Mouse (Mus musculus) NIH3T3 (cell line): ENCODE measurements around the gene Itga3.

ENCODE experiments used
- DNase-seq: peaks from one replicate; pipeline ENCODE4 v3.0.0-alpha.2; 2012; ENCODE audit warnings: low read depth

Gene Itga3

GRCm38 (mm10) chr11:95076536-95077111 is at the start of gene Itga3:
TSS of gene Itga3 (minus strand) at chr11:95076801.
- DNase-seq: peak; percentile 63

GRCm38 (mm10) chr11:95125366-95125948 is 48.9 kb upstream of the Itga3 start:
- DNase-seq: no peak

- DNase-seq: no peak
These were observed 45.5 kb upstream of the Itga3 start for GRCm38 (mm10) chr11:95122100-95122489.

- no peak for DNase-seq
These were observed 44.8 kb upstream of the Itga3 start for GRCm38 (mm10) chr11:95121161-95122099.

DNA sequence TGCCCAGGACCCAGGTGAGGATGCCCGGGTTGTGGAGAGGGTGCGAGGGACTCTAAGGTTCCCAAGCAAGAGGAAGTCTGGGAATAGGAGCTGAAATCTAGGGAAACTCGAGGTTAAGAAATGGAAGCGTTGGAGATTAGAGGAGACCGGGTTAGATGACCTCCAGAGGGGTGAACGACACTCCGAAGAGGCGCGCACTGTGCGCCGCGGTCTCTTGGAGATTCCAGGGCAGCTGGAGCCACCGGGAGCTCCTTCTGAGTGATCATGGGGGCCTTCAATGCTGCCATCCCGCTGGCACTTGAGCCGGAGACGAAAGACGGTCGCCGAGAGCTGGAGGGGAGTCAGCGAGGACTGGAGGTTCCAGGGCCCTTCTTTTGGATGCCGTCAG is 44.0 kb upstream of the Itga3 start:
- DNase-seq: no peak

GRCm38 (mm10) chr11:95119990-95120632 is 43.5 kb upstream of the Itga3 start, which contains the start of gene Dlx3:
TSS of gene Dlx3 (plus strand) at chr11:95120119.
- no peak for DNase-seq

GRCm38 (mm10) chr11:95118505-95118904 is 41.9 kb upstream of the Itga3 start:
- peak; percentile 83 for DNase-seq

- peak; percentile 92 for DNase-seq
These were observed 40.4 kb upstream of the Itga3 start for GRCm38 (mm10) chr11:95117030-95117429.

- DNase-seq: no peak
These were observed 33.5 kb upstream of the Itga3 start for GRCm38 (mm10) chr11:95110081-95110480.

DNA sequence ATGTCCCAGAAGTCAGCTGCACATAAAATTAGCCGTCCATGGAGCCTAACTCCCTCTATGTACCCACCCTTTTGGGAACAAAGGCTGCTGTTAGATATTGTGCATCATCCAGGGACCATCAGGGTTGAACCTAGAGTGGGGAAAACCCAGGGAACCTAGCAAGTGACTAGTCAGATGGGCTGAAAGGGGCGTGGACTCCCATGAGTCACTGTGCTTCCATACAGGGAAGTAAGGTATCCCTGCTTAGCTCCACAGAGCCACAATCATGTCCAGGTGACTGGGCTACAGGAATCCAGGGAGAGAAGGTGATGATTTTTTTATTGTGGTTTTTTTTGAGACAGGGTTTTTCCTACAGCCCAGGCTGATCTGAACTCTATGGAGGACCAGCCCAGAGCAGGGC is 32.4 kb upstream of the Itga3 start:
- no peak for DNase-seq

GRCm38 (mm10) chr11:95106440-95107236 is 30.0 kb upstream of the Itga3 start:
- peak; percentile 90 for DNase-seq

GRCm38 (mm10) chr11:95105274-95105874 is 28.8 kb upstream of the Itga3 start:
- DNase-seq: peak; percentile 62

GRCm38 (mm10) chr11:95104266-95104665 is 27.7 kb upstream of the Itga3 start:
- no peak for DNase-seq

DNA sequence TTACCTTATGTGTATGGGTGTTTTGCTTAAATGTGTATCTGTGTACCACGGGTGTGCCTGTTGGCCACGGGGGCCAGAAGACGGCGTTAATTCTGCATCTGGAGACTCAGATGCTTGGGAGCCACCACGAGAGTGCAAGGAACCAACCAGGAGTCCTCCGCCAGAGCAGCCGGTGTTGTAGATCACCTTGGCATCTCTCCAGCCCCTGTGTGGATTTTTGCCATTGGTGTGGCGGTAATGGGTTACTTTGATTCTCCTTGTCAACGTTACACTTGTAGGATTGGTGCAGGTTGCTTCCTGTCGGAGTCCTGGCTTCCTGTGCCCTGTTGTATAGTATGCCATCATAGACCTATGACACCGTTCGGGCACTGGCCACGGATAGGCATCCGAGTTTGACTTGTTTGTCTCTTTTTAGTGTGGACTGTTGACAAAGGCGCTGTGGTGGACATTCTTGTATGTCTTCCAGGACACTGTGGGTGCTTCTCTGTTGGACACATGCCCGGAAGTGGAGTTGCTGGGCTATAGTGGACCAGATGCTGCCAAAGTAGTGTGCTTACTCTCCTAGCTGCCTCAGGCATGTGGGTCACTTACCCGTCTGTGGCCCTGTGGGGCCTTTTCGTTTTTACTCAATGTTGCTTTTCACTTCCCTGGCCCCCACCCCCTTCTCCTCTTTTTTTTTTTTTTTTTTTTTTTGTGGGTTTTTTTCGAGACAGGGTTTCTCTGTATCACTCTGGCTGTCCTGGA is 25.7 kb upstream of the Itga3 start:
- DNase-seq: peak; percentile 75

GRCm38 (mm10) chr11:95101071-95101788 is 24.6 kb upstream of the Itga3 start:
- DNase-seq: no peak

DNA sequence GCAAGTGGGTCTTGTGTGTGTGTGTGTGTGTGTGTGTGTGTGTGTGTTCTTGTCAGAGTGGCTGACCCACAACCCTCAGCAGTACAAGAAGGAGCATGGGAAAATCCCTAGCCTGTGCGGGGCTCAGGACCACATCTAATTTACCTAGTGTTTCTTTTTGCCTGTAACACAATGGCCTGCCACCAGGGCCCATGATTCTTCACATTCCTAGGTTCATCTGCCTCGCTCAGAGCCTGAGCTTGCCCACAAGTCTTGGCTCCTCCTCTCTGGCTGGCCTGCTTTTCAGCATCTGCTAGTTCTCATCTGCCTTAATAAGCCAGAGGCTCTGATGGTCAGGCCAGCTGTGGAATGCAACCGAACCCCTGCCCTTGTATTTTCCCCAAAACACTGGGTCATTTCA is 23.8 kb upstream of the Itga3 start:
- DNase-seq: peak; percentile 73

DNA sequence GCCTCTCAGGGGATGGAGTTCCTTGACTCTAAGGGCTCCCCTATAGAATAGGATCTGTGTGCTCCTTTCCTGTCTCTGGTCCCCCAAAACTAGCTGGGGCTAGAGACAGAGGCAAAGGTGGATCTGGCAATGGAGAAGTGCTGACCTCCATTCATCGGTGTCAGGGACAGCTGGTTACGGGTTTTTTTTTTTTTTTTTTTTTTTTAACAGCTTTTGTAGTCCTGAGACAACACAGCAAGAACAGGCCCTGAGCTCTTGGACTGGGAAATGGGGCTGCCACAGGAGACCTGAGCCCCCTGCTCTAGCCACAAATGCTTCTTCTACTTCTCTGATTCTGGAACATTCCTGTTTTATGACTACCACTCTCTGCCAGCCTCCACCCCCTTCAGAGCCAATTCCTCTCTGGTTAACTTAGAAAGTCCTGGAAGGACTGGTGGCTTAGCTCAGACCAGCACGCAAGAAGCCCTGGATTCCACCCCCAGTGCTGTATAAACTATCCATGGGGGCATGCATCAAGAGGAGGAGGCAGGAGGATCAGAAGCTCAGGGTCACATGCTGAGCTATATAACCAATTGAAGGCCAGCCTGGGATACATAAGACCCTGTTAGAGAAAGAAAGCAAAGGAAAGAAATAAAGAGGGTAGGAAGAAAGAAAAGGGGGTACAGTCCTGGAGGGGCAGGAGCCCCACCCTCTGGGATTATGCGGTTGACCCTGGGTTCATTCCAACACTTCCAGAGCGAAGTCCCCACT is 21.9 kb upstream of the Itga3 start:
- peak; percentile 80 for DNase-seq

DNA sequence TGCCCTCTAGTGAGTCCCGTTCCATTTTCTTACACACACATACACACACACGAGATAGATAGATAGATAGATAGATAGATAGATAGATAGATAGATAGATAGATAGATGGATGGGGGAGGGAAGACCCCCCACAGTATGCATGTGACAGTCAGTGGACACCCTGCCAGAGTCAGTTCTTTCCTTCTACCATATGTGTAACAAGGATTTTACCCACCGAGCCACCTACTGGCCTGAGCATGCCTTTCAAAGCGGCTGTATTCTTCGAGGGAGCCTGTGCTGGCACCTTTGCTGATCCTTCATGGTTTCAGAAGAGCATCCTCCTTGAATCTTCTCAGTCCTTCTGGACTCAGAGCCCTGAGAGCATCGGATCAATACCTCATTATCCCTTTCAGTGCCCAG is 21.3 kb upstream of the Itga3 start:
- no peak for DNase-seq
